Mouse (Mus musculus) liver, embryonic 14.5 days (tissue): ENCODE results near the gene Fxyd3.

ENCODE experiments used
- CTCF ChIP-seq: IDR thresholded peaks from 2 replicates; pipeline ENCODE4 v1.5.1; 2016; ENCODE audit warnings: antibody characterized with exemption, low read depth, control low read depth
- EP300 ChIP-seq: IDR thresholded peaks from 2 replicates; pipeline ENCODE4 v1.6.1; 2016; ENCODE audit warnings: antibody characterized with exemption, low read depth

- TF ChIP-seq CTCF (no peak), EP300 (no peak)
Observed at GRCm38 (mm10) chr7:31040281-31041022, 36.1 kb downstream of the Fxyd3 start.
